Mouse (Mus musculus) gastrocnemius, postnatal 10 days (tissue): ENCODE results near the gene Olfr430. TPM values are rescaled to one million over a fixed set of nuclear protein-coding genes. Genes with fewer than 3 reads are reported as not detected.

ENCODE experiments used
- total RNA-seq, 2 experiments: library from RNA; stranded (reverse); gene quantifications; 2 replicates each; pipeline ENCODE4 v1.2.3; 2021

The Olfr430 gene
- total RNA-seq, 2 experiments from 2014 or later = not detected

Other genes with a start within 250 kb of the Olfr430 start
- gene Ifi211, start 153.6 kb upstream of the Olfr430 start, total RNA-seq = under 1 TPM; 0.38 to 0.68 TPM
- gene Mndal, start 124.1 kb upstream of the Olfr430 start, total RNA-seq = 1 to 10 TPM; 5.1 to 7.8 TPM
- gene Ifi203, start 123.9 kb upstream of the Olfr430 start, total RNA-seq = 1 to 10 TPM; 3.3 to 5.5 TPM
- gene Ifi202b, start 83.9 kb upstream of the Olfr430 start, total RNA-seq = not detected
- 1 to 10 TPM; 1.7 to 2.3 TPM for gene Ifi205, start 34.8 kb upstream of the Olfr430 start, total RNA-seq
- not detected for gene Olfr433, start 25.9 kb upstream of the Olfr430 start, total RNA-seq
- not detected for gene Olfr432, start 17.4 kb upstream of the Olfr430 start, total RNA-seq
- gene Olfr429, start 17.7 kb downstream of the Olfr430 start, total RNA-seq = not detected
- not detected for gene Olfr427, start 30.3 kb downstream of the Olfr430 start, total RNA-seq
- not detected for gene Olfr231, start 54.6 kb downstream of the Olfr430 start, total RNA-seq
- gene Olfr424, start 64.9 kb downstream of the Olfr430 start, total RNA-seq = not detected
- not detected for gene Olfr420, start 89.0 kb downstream of the Olfr430 start, total RNA-seq
- gene Spta1, start 106.2 kb downstream of the Olfr430 start, total RNA-seq = 1 to 10 TPM in 1 of 2 experiments, under 1 TPM in 1; 0.26 to 1.5 TPM
- not detected for gene Olfr419, start 185.5 kb downstream of the Olfr430 start, total RNA-seq